Mouse (Mus musculus) T-helper 1 cell (primary cell): ENCODE measurements at regions not wholly inside any gene's neighbourhood (a gene's known extent, or its start where the extent isn't known, plus 50 kb on each side); places are given as distances from the start of the nearest gene placed in this dataset.
"Not testable (repeated sequence)": the region's sequence is repeated elsewhere in the genome, so short reads cannot be mapped to it uniquely, and the experiment has no call there.

Source experiments
- in situ Hi-C: fragments of 300-600 bp; cut with MboI, MseI; formaldehyde crosslinking; loops from one replicate; pipeline ENCODE4 v1.15.1; 2025; ENCODE audit warnings: high pct_unique_total_duplicates

- in situ Hi-C loops: not testable (repeated sequence)
These were observed 665.8 kb downstream of the Nebl start for GRCm38 (mm10) chr2:17065149-17066145.
